Mouse (Mus musculus): ENCODE measurements around the gene Phactr4.

DNA sequence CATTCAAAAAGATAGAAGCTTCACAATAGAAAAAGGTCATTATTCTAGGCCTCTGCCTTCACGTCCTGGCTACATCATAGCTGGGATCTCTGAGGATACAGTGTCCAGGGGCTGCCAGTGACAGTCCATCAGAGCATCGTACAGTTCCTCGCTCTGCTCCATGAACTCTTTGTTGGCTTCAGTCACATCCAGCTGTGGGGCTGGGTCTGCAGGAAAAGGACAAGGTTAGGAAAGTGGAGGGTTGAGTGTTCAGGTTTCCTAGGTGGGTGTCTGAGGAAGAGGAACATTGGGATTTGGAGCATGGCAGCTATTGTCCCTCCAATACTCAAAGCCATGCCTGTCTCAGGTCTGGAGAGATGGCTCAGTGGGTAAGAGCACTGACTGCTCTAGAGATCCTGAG is 110.5 kb downstream of the Phactr4 start:
- TF ChIP-seq CTCF (IDR thresholded peaks at IDR 0.05; ENCODE audit: insufficient read depth, low read length) (no peak), POLR2A (IDR thresholded peaks at IDR 0.05; ENCODE audit: borderline replicate concordance, extremely low read depth, low read depth, low read length) (no peak)

All from lung, adult 2 months (tissue).